ENCODE assay signal across 11 mouse cellular contexts in the genomic region with DNA sequence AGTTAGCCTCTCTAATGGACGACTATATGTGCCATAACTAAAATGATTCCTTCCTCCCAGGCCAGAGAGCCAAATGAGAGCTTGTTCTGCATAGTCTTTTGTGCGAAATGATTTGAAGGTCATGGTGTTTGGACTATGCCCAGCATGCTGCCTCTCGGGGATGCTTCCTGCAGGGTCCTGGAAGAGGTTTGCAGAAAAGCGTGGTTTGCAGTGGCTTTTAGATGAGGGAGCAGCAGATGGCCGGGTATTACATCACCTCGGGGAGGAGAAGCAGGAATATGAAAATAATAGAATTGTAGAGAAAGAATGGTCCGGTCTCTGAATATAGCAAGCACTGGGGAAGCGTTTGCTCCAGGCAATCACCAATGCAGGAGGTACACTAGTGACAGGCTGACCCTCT. TPM values are rescaled to one million over a fixed set of nuclear protein-coding genes. Genes with fewer than 3 reads are reported as not detected.
DNase-seq lines count a peak whose midpoint lies in the region; ATAC-seq and TF ChIP-seq lines count a peak whose summit lies in the region.
"Had no signal": no experiment of that assay in that cellular context is flagged by ENCODE, and none has a peak within 500 bp of the region (broad histone marks: within the 10 kb centered on the region; RNA-seq: fewer than 3 reads in every experiment).

No protein-coding gene starts in this region.

- ATAC-seq in forebrain, embryonic 14.5 days: no peak
- ATAC-seq in forebrain, embryonic 16.5 days: no peak
- no peak for ATAC-seq in intestine, embryonic 16.5 days
- ATAC-seq: activated CD4-positive, CD25-positive, alpha-beta regulatory T cell, adult 4 months had no signal

- H3K9ac ChIP-seq in forebrain, embryonic 14.5 days (ENCODE audit: low read length): no peak overlapping the region
- H3K9ac ChIP-seq in forebrain, embryonic 16.5 days (replicated peaks; ENCODE audit: low read depth, low read length): no peak overlapping the region
- H3K9ac ChIP-seq in intestine, embryonic 16.5 days (ENCODE audit: low read depth, low read length): no peak overlapping the region
- H3K9ac ChIP-seq: embryonic facial prominence, embryonic 13.5 days had no signal

- 57% methylated on average over 8 of the region's 8 CpGs for WGBS in forebrain, embryonic 14.5 days
- 42% methylated on average over 8 of the region's 8 CpGs for WGBS in forebrain, embryonic 16.5 days
- 59% methylated on average over 8 of the region's 8 CpGs for WGBS in intestine, embryonic 16.5 days
- 73% methylated on average over 8 of the region's 8 CpGs for WGBS in kidney, adult 2 months

- H3K4me3 ChIP-seq in forebrain, embryonic 14.5 days (ENCODE audit: low read depth, low read length): no peak overlapping the region
- H3K4me3 ChIP-seq in forebrain, embryonic 16.5 days (replicated peaks; ENCODE audit: low read length): no peak overlapping the region
- H3K4me3 ChIP-seq in layer of hippocampus, adult 2 months: no peak overlapping the region
- no peak overlapping the region for H3K4me3 ChIP-seq in intestine, embryonic 16.5 days (ENCODE audit: low read length)
- H3K4me3 ChIP-seq in kidney, adult 2 months (ENCODE audit: insufficient read depth, low read depth, low read length): no peak overlapping the region
- H3K4me3 ChIP-seq: embryonic facial prominence, embryonic 13.5 days had no signal

- no peak for TF ChIP-seq POLR2A in kidney, adult 2 months (IDR thresholded peaks at IDR 0.05; ENCODE audit: low read depth, low read length)

- H3K4me2 ChIP-seq in forebrain, embryonic 14.5 days (ENCODE audit: low read length): no peak overlapping the region
- no peak overlapping the region for H3K4me2 ChIP-seq in forebrain, embryonic 16.5 days (ENCODE audit: low read length)
- no peak overlapping the region for H3K4me2 ChIP-seq in intestine, embryonic 16.5 days (ENCODE audit: low read depth, low read length)
- H3K4me2 ChIP-seq: embryonic facial prominence, embryonic 13.5 days had no signal

- no peaks in the 10 kb centered on the region for H3K4me1 ChIP-seq in forebrain, embryonic 14.5 days (ENCODE audit: control insufficient read depth, insufficient read depth, low read length)
- H3K4me1 ChIP-seq in forebrain, embryonic 16.5 days (replicated peaks; ENCODE audit: control insufficient read depth, insufficient read depth, low read length): peaks cover 4% of the 10 kb centered on the region; the same call in 1 of the 2 replicates
- H3K4me1 ChIP-seq in intestine, embryonic 16.5 days (ENCODE audit: control insufficient read depth, insufficient read depth, low read length): peaks cover 16% of the 10 kb centered on the region; the same call in 1 of the 2 replicates
- peaks cover 8% of the 10 kb centered on the region for H3K4me1 ChIP-seq in kidney, adult 2 months (ENCODE audit: control insufficient read depth, insufficient read depth, low read length)

- H3K36me3 ChIP-seq in forebrain, embryonic 14.5 days (ENCODE audit: control insufficient read depth, insufficient read depth, low read length): no peaks in the 10 kb centered on the region
- H3K36me3 ChIP-seq in forebrain, embryonic 16.5 days (ENCODE audit: control insufficient read depth, insufficient read depth): no peaks in the 10 kb centered on the region
- H3K36me3 ChIP-seq in intestine, embryonic 16.5 days (ENCODE audit: control insufficient read depth, insufficient read depth, low read length): no peaks in the 10 kb centered on the region
- H3K36me3 ChIP-seq in kidney, adult 2 months (ENCODE audit: control insufficient read depth, insufficient read depth, low read length): no peaks in the 10 kb centered on the region
- H3K36me3 ChIP-seq: embryonic facial prominence, embryonic 13.5 days had no signal

- no peak overlapping the region for H3K27ac ChIP-seq in forebrain, embryonic 14.5 days (ENCODE audit: low read depth, low read length)
- H3K27ac ChIP-seq in forebrain, embryonic 16.5 days (ENCODE audit: low read length): no peak overlapping the region
- peak overlapping the region; percentile 86 for H3K27ac ChIP-seq in layer of hippocampus, adult 2 months
- H3K27ac ChIP-seq in intestine, embryonic 16.5 days (ENCODE audit: low read length): no peak overlapping the region; the same call in 1 of the 2 replicates
- H3K27ac ChIP-seq in kidney, adult 2 months (ENCODE audit: insufficient read depth, low read depth, low read length): no peak overlapping the region
- H3K27ac ChIP-seq: embryonic facial prominence, embryonic 13.5 days had no signal

- no peaks in the 10 kb centered on the region for H3K9me3 ChIP-seq in forebrain, embryonic 14.5 days (replicated peaks; ENCODE audit: control insufficient read depth, low read length)
- no peaks in the 10 kb centered on the region for H3K9me3 ChIP-seq in forebrain, embryonic 16.5 days (ENCODE audit: control insufficient read depth, low read length)
- no peaks in the 10 kb centered on the region for H3K9me3 ChIP-seq in intestine, embryonic 16.5 days (ENCODE audit: control insufficient read depth, low read length)
- H3K9me3 ChIP-seq: embryonic facial prominence, embryonic 13.5 days had no signal

- no peak for TF ChIP-seq CTCF in layer of hippocampus, adult 2 months (conservative IDR thresholded peaks at IDR 0.05)
- TF ChIP-seq CTCF in kidney, adult 2 months (conservative IDR thresholded peaks at IDR 0.05; ENCODE audit: insufficient read depth, insufficient read length, low read depth, low read length): no peak

- no peaks in the 10 kb centered on the region for H3K27me3 ChIP-seq in forebrain, embryonic 14.5 days (replicated peaks; ENCODE audit: control insufficient read depth, insufficient read depth, low read length)
- no peaks in the 10 kb centered on the region for H3K27me3 ChIP-seq in forebrain, embryonic 16.5 days (replicated peaks; ENCODE audit: control insufficient read depth, insufficient read depth, low read length)
- no peaks in the 10 kb centered on the region for H3K27me3 ChIP-seq in intestine, embryonic 16.5 days (replicated peaks; ENCODE audit: control insufficient read depth, insufficient read depth, low read length)
- H3K27me3 ChIP-seq in kidney, adult 2 months (replicated peaks; ENCODE audit: control insufficient read depth, insufficient read depth, low read length): no peaks in the 10 kb centered on the region
- H3K27me3 ChIP-seq: embryonic facial prominence, embryonic 13.5 days had no signal

- DNase-seq in forebrain, embryonic 14.5 days (ENCODE audit: low spot score): peak; percentile 39
- peak; percentile 55 for DNase-seq in 3T3-L1 (ENCODE audit: low read depth, low spot score)
- peak; percentile 90 to 91 for DNase-seq in cerebellum, postnatal 36 days
- peak; percentile 56 to 58 for DNase-seq in layer of hippocampus, adult 2 months (ENCODE audit: low spot score in 2 of 2)
- DNase-seq in kidney, adult 2 months: no peak
- DNase-seq in urinary bladder, postnatal 10 days (ENCODE audit: low spot score): no peak
- DNase-seq: lung, postnatal 10 days had no signal

RNA-seq across cellular contexts. Expression of a gene that starts 11.0 kb away (rescaled TPM):
- polyA plus RNA-seq in forebrain, embryonic 14.5 days (2014; fragmentation: Nextera tagmentation; extraction: Ambion mirVana): 14.5 and 25.7 TPM in 2 replicates
- polyA plus RNA-seq in forebrain, embryonic 16.5 days (2015; fragmentation: Nextera tagmentation; extraction: Ambion mirVana): 21.5 and 21.6 TPM in 2 replicates
- total RNA-seq in layer of hippocampus, adult 2 months (2021): 10 to 100 TPM; 81.6 to 91.1 TPM
- polyA plus RNA-seq in intestine, embryonic 16.5 days (2015; fragmentation: Nextera tagmentation; extraction: Ambion mirVana): 10.1 and 10.8 TPM in 2 replicates
- polyA plus RNA-seq in kidney, adult 2 months (2012; rRNA removed): 15.5 and 17.8 TPM in 2 replicates

Comparison
In these comparisons a context has a peak if more than half of its experiments do, and no peak if none do; other contexts are left out.
1. DNase-seq: peak in forebrain, embryonic 14.5 days (single experiment), 3T3-L1 (single experiment), cerebellum, postnatal 36 days (2 of 2) and layer of hippocampus, adult 2 months (2 of 2); none in kidney, adult 2 months (single experiment) and urinary bladder, postnatal 10 days (single experiment).